Mouse (Mus musculus): ENCODE measurements around the gene Gfpt1. TPM values are rescaled to one million over a fixed set of nuclear protein-coding genes. Genes with fewer than 3 reads are reported as not detected.

Gfpt1 gene
- 47.5 TPM for polyA plus RNA-seq (2014; fragmentation: Illumina TruSeq; extraction: RNeasy Lipid Tissue Mini Kit (QIAGEN cat#74804); ENCODE audit: low read depth, low replicate concordance)

GRCm38 (mm10) chr6:87042337-87043130 is at the start of gene Gfpt1:
TSS of gene Gfpt1 (plus strand) at chr6:87042846.

GRCm38 (mm10) chr6:87008887-87009286 is 33.8 kb upstream of the Gfpt1 start, which contains the start of gene Nfu1:
TSS of gene Nfu1 (plus strand) at chr6:87009236.

GRCm38 (mm10) chr6:87104123-87104796 is 61.6 kb downstream of the Gfpt1 start, which contains the start of gene D6Ertd527e:
TSS of gene D6Ertd527e (plus strand) at chr6:87104746.

Other genes with a start within 250 kb of the Gfpt1 start
- gene Anxa4, start 249.3 kb upstream of the Gfpt1 start, polyA plus RNA-seq (2014; fragmentation: Illumina TruSeq; extraction: RNeasy Lipid Tissue Mini Kit (QIAGEN cat#74804); ENCODE audit: low read depth, low replicate concordance) = 168 TPM
- gene Aak1, start 193.3 kb upstream of the Gfpt1 start, polyA plus RNA-seq (2014; fragmentation: Illumina TruSeq; extraction: RNeasy Lipid Tissue Mini Kit (QIAGEN cat#74804); ENCODE audit: low read depth, low replicate concordance) = 16.9 TPM
- 46.8 TPM for gene Nfu1, start 33.6 kb upstream of the Gfpt1 start, polyA plus RNA-seq (2014; fragmentation: Illumina TruSeq; extraction: RNeasy Lipid Tissue Mini Kit (QIAGEN cat#74804); ENCODE audit: low read depth, low replicate concordance)
- not detected for gene D6Ertd527e, start 61.9 kb downstream of the Gfpt1 start, polyA plus RNA-seq (2014; fragmentation: Illumina TruSeq; extraction: RNeasy Lipid Tissue Mini Kit (QIAGEN cat#74804); ENCODE audit: low read depth, low replicate concordance)